ENCODE assay signal across 17 mouse cellular contexts in genomic region chr6:147773904-147774303, GRCm38 (mm10).
"Had no signal": no experiment of that assay in that cellular context is flagged by ENCODE, and none has a peak within 500 bp of the region (broad histone marks: within the 10 kb centered on the region; RNA-seq: fewer than 3 reads in every experiment).

No protein-coding gene starts in this region.

- DNase-seq: liver, postnatal 0 days; lung, adult 2 months; lung, postnatal 14 days; lung, postnatal 36 days; right cerebral cortex, postnatal 14 days; spleen, adult 18-20 months; thymus, adult 18-20 months; thymus, postnatal 14 days; thymus, postnatal 36 days had no signal

- H3K4me2 ChIP-seq: liver, embryonic 15.5 days; lung, embryonic 15.5 days; midbrain, embryonic 12.5 days; midbrain, embryonic 15.5 days; neural tube, embryonic 12.5 days had no signal

- H3K9me3 ChIP-seq: liver, embryonic 15.5 days; lung, embryonic 15.5 days; midbrain, embryonic 12.5 days; midbrain, embryonic 15.5 days; neural tube, embryonic 12.5 days had no signal

- H3K27ac ChIP-seq: liver, embryonic 15.5 days; lung, embryonic 15.5 days; macrophage; midbrain, embryonic 12.5 days; midbrain, embryonic 15.5 days; neural tube, embryonic 12.5 days had no signal

- H3K9ac ChIP-seq: liver, embryonic 15.5 days; liver, postnatal 0 days; lung, embryonic 15.5 days; midbrain, embryonic 12.5 days; midbrain, embryonic 15.5 days; neural tube, embryonic 12.5 days had no signal

- H3K36me3 ChIP-seq: liver, embryonic 15.5 days; lung, embryonic 15.5 days; midbrain, embryonic 12.5 days; midbrain, embryonic 15.5 days; neural tube, embryonic 12.5 days had no signal

- ATAC-seq: liver, postnatal 0 days; lung, postnatal 0 days; midbrain, embryonic 15.5 days had no signal

- H3K4me1 ChIP-seq: liver, embryonic 15.5 days; midbrain, embryonic 12.5 days; midbrain, embryonic 15.5 days; neural tube, embryonic 12.5 days had no signal

- H3K27me3 ChIP-seq: liver, embryonic 15.5 days; lung, embryonic 15.5 days; midbrain, embryonic 12.5 days; midbrain, embryonic 15.5 days; neural tube, embryonic 12.5 days had no signal

- H3K4me3 ChIP-seq: liver, embryonic 15.5 days; lung, embryonic 15.5 days; megakaryocyte, embryonic 14.5 days; midbrain, embryonic 12.5 days; midbrain, embryonic 15.5 days; neural tube, embryonic 12.5 days had no signal
